Mouse (Mus musculus): ENCODE data around the gene Dpyd. TPM values are rescaled to one million over a fixed set of nuclear protein-coding genes. Genes with fewer than 3 reads are reported as not detected.

Gene Dpyd
- polyA plus RNA-seq, 1 experiment from 2014 or later, result 2.8 TPM

DNA sequence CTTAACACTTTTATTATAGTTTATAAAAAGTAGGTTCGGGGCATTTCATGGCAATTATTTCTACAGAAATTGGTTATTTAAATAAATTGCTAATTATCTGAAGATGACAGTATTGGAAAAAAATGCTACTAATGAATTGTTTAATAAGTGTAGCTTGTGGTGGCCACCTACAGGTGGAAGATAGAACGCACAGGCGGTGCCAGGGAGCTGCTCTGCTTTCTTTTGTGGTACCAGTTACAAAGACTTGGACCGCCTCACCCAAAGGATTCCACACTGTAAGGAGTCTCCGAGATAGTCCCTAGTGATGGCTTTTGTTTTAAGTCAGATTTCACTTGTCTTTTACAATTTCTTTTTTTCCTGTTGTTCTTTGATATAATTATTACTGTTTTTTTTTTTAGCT, 694.6 kb downstream of the Dpyd start:
- no peak for ATAC-seq (replicated peaks; ENCODE audit: insufficient number of reproducible peaks, insufficient read depth, low FRiP score, low read depth)

GRCm38 (mm10) chr3:119275241-119275640, 713.3 kb downstream of the Dpyd start:
- Histone ChIP-seq H3K4me2 (no peak overlapping the region), H3K27me3 (no peaks in the 10 kb centered on the region), H3K4me1 (replicated peaks) (no peaks in the 10 kb centered on the region), H3K27ac (no peak overlapping the region), H3K36me3 (no peaks in the 10 kb centered on the region), H3K9ac (no peak overlapping the region), H3K9me3 (replicated peaks) (no peaks in the 10 kb centered on the region), H3K4me3 (no peak overlapping the region)
- 63% methylated on average over 2 of the region's 2 CpGs for WGBS
- ATAC-seq (replicated peaks; ENCODE audit: insufficient number of reproducible peaks, insufficient read depth, low FRiP score, low read depth), result no peak

More for the DNA sequence above, 694.6 kb downstream of the Dpyd start:
- Histone ChIP-seq H3K27ac (no peak overlapping the region), H3K9ac (no peak overlapping the region), H3K36me3 (no peaks in the 10 kb centered on the region), H3K9me3 (replicated peaks) (no peaks in the 10 kb centered on the region), H3K4me2 (no peak overlapping the region), H3K4me3 (no peak overlapping the region), H3K27me3 (no peaks in the 10 kb centered on the region), H3K4me1 (replicated peaks) (0 out of 2 replicates have a peak, but pooled peaks cover 3% of the 10 kb centered on the region)
- 49% methylated on average over 5 of the region's 5 CpGs for WGBS

DNA sequence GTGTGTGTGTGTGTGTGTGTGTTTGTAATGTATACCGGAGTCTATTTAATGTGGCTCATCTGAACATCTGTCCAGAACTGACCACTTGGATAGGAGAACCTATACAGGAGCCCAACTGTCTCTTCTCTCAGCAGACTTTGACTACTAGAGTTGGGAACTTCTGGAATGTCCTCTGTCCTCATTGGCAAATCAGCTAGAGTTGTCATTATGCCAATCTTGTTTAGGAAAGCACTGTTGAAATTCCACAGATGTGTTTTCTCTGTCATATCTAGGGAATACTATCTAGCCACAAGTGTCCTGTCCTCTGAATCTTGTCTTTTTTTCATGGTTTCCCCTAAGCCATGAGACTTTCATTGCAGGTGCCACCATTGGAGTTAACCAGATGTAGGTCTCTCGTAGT, 718.7 kb downstream of the Dpyd start:
- no peaks in the 10 kb centered on the region for H3K4me1 ChIP-seq (replicated peaks)
- H3K4me3 ChIP-seq, result no peak overlapping the region
- H3K36me3 ChIP-seq, result no peaks in the 10 kb centered on the region
- no peaks in the 10 kb centered on the region for H3K9me3 ChIP-seq (replicated peaks)
- H3K27me3 ChIP-seq, result no peaks in the 10 kb centered on the region
- ATAC-seq (replicated peaks; ENCODE audit: insufficient number of reproducible peaks, insufficient read depth, low FRiP score, low read depth), result no peak
- H3K27ac ChIP-seq, result no peak overlapping the region
- H3K4me2 ChIP-seq, result no peak overlapping the region
- WGBS, result 89% methylated on average over 2 of the region's 2 CpGs
- no peak overlapping the region for H3K9ac ChIP-seq

GRCm38 (mm10) chr3:119314693-119315092, 752.8 kb downstream of the Dpyd start:
- Histone ChIP-seq H3K27ac (no peak overlapping the region), H3K36me3 (no peaks in the 10 kb centered on the region), H3K4me3 (no peak overlapping the region), H3K4me1 (replicated peaks) (no peaks in the 10 kb centered on the region), H3K27me3 (no peaks in the 10 kb centered on the region), H3K9me3 (replicated peaks) (no peaks in the 10 kb centered on the region), H3K9ac (no peak overlapping the region), H3K4me2 (no peak overlapping the region)
- no peak for ATAC-seq (replicated peaks; ENCODE audit: insufficient number of reproducible peaks, insufficient read depth, low FRiP score, low read depth)
- 70% methylated on average over 3 of the region's 3 CpGs for WGBS

DNA sequence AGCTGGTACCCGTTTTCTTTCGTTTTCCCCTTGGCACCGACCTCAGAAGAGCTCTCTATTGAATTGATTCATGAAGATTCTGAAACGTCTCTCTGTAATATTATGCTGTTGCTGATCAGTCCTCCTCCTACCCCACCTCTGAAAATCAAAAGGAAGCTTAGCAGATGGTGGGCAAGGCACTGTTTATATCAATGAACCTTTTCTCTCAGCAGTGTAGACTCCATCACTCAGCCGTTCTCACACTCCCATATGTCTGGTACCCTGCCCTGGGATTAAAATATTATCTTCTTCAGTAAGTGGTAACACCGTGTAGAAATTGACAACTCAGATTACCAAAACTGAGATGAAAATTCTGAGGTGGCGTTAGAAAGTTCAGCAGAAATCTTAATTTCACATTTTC, 767.1 kb downstream of the Dpyd start:
- no peak for ATAC-seq (replicated peaks; ENCODE audit: insufficient number of reproducible peaks, insufficient read depth, low FRiP score, low read depth)
- H3K36me3 ChIP-seq, result no peaks in the 10 kb centered on the region
- no peaks in the 10 kb centered on the region for H3K9me3 ChIP-seq (replicated peaks)
- H3K4me2 ChIP-seq, result no peak overlapping the region
- H3K4me1 ChIP-seq (replicated peaks), result no peaks in the 10 kb centered on the region
- H3K9ac ChIP-seq, result no peak overlapping the region
- no peaks in the 10 kb centered on the region for H3K27me3 ChIP-seq
- WGBS, result 72% methylated on average over 7 of the region's 7 CpGs
- H3K4me3 ChIP-seq, result no peak overlapping the region
- no peak overlapping the region for H3K27ac ChIP-seq

GRCm38 (mm10) chr3:119333335-119334305, 771.7 kb downstream of the Dpyd start:
- ATAC-seq (replicated peaks; ENCODE audit: insufficient number of reproducible peaks, insufficient read depth, low FRiP score, low read depth), result peak; percentile 58; the same call in 1 of the 2 replicates
- no peak overlapping the region for H3K27ac ChIP-seq
- 23% methylated on average over 7 of the region's 7 CpGs for WGBS
- H3K9me3 ChIP-seq (replicated peaks), result no peaks in the 10 kb centered on the region
- no peaks in the 10 kb centered on the region for H3K27me3 ChIP-seq
- no peaks in the 10 kb centered on the region for H3K36me3 ChIP-seq
- no peak overlapping the region for H3K4me3 ChIP-seq
- no peaks in the 10 kb centered on the region for H3K4me1 ChIP-seq (replicated peaks)
- no peak overlapping the region for H3K9ac ChIP-seq
- H3K4me2 ChIP-seq, result no peak overlapping the region

- no peaks in the 10 kb centered on the region for H3K27me3 ChIP-seq
- H3K4me2 ChIP-seq, result no peak overlapping the region
- no peaks in the 10 kb centered on the region for H3K36me3 ChIP-seq
- ATAC-seq (replicated peaks; ENCODE audit: insufficient number of reproducible peaks, insufficient read depth, low FRiP score, low read depth), result no peak
- no peak overlapping the region for H3K4me3 ChIP-seq
- no peak overlapping the region for H3K9ac ChIP-seq
- no peaks in the 10 kb centered on the region for H3K9me3 ChIP-seq (replicated peaks)
- no peaks in the 10 kb centered on the region for H3K4me1 ChIP-seq (replicated peaks)
- WGBS, result 81% methylated on average over 13 of the region's 13 CpGs
- no peak overlapping the region for H3K27ac ChIP-seq
Observed at GRCm38 (mm10) chr3:119361555-119362385, 799.8 kb downstream of the Dpyd start.

DNA sequence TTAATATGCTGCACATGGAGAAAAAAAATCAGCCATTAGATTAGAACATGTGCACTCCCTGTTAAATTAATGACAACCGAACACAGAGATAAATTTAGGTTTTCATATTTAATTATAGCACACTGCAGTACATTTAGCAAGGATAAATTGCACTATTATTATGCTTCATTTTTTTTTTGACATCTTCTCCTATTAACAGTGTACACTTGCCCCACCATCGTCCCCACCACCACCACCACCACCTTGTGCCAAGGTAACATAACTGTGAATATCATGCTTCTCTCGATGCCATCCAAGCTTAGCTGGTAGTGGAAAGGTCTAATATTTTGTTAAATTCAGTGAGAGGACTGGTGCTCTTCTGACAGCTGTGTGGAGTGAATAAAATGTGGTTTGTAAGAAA, 800.5 kb downstream of the Dpyd start:
- Histone ChIP-seq H3K4me3 (no peak overlapping the region), H3K9me3 (replicated peaks) (no peaks in the 10 kb centered on the region), H3K9ac (no peak overlapping the region), H3K27me3 (no peaks in the 10 kb centered on the region), H3K27ac (no peak overlapping the region), H3K36me3 (no peaks in the 10 kb centered on the region), H3K4me1 (replicated peaks) (no peaks in the 10 kb centered on the region), H3K4me2 (no peak overlapping the region)
- no peak for ATAC-seq (replicated peaks; ENCODE audit: insufficient number of reproducible peaks, insufficient read depth, low FRiP score, low read depth)
- 75% methylated on average over 3 of the region's 3 CpGs for WGBS

GRCm38 (mm10) chr3:119368931-119369330, 807.0 kb downstream of the Dpyd start:
- Histone ChIP-seq H3K9ac (no peak overlapping the region), H3K4me1 (replicated peaks) (no peaks in the 10 kb centered on the region), H3K4me2 (no peak overlapping the region), H3K9me3 (replicated peaks) (no peaks in the 10 kb centered on the region), H3K36me3 (no peaks in the 10 kb centered on the region), H3K27me3 (no peaks in the 10 kb centered on the region), H3K4me3 (no peak overlapping the region), H3K27ac (no peak overlapping the region)
- no peak for ATAC-seq (replicated peaks; ENCODE audit: insufficient number of reproducible peaks, insufficient read depth, low FRiP score, low read depth)
- 47% methylated on average over 2 of the region's 2 CpGs for WGBS

DNA sequence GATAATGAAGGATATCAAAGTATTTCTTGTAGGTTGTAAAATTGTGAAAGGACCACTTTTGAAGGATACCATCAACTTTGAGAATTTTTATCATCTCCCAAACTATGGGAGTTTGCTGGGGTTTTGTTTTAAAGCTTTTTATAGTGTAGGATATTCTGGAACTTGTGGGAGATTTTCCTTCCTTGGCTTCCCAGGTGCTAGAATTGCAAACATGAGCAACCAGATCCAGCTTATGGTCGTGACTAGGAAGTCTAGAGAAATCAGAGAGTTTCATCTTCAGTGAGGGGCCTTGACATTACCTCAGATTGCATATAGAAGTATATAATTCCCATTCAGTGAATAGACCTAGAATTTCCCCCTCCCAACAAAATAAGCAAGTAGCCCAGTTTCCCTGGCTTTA, 819.2 kb downstream of the Dpyd start:
- 60% methylated on average over 1 of the region's 1 CpGs for WGBS
- Histone ChIP-seq H3K9me3 (replicated peaks) (no peaks in the 10 kb centered on the region), H3K36me3 (no peaks in the 10 kb centered on the region), H3K4me2 (no peak overlapping the region), H3K9ac (no peak overlapping the region), H3K27me3 (no peaks in the 10 kb centered on the region), H3K27ac (no peak overlapping the region), H3K4me1 (replicated peaks) (no peaks in the 10 kb centered on the region), H3K4me3 (no peak overlapping the region)
- ATAC-seq (replicated peaks; ENCODE audit: insufficient number of reproducible peaks, insufficient read depth, low FRiP score, low read depth), result no peak

GRCm38 (mm10) chr3:119382395-119382794, 820.5 kb downstream of the Dpyd start:
- ATAC-seq (replicated peaks; ENCODE audit: insufficient number of reproducible peaks, insufficient read depth, low FRiP score, low read depth), result no peak
- no peak overlapping the region for H3K9ac ChIP-seq
- H3K9me3 ChIP-seq (replicated peaks), result no peaks in the 10 kb centered on the region
- no peaks in the 10 kb centered on the region for H3K27me3 ChIP-seq
- 89% methylated on average over 1 of the region's 1 CpGs for WGBS
- H3K4me3 ChIP-seq, result no peak overlapping the region
- no peaks in the 10 kb centered on the region for H3K36me3 ChIP-seq
- H3K4me2 ChIP-seq, result no peak overlapping the region
- no peak overlapping the region for H3K27ac ChIP-seq
- no peaks in the 10 kb centered on the region for H3K4me1 ChIP-seq (replicated peaks)
